Mouse (Mus musculus): ENCODE data around the gene Rreb1.
A peak's percentile ranks its signal among the peaks of the same experiment; 100 is the strongest.

Rreb1 gene

DNA sequence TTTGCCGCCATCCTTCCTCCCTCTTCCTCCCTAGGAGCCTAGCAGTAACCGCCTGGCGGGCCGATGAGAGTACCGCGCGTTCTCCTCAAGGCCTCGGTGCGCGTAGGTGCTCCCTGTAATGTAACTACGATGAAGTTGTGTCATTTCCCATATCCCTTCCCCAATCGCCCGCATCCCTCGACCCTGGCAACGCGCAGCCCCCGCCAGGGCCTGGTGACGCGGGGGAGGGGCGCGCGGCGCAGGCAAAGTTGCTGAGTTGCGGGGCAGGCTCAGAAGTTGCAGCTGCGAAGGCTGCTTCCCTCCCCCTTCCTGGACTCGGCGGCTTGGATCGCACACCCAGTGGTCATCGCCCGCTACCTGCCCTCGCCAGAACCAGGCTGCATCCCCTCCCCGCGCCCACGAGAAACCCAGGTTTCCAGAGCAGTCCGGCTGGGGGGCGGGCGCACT, at the start of gene Rreb1:
Rreb1 (plus strand) TSS at position 254 of the 447 bp plus-strand sequence.
- peak in 1 of 2 experiments; percentile 19 for DNase-seq (ENCODE audit: low spot score in 2 of 2)

DNA sequence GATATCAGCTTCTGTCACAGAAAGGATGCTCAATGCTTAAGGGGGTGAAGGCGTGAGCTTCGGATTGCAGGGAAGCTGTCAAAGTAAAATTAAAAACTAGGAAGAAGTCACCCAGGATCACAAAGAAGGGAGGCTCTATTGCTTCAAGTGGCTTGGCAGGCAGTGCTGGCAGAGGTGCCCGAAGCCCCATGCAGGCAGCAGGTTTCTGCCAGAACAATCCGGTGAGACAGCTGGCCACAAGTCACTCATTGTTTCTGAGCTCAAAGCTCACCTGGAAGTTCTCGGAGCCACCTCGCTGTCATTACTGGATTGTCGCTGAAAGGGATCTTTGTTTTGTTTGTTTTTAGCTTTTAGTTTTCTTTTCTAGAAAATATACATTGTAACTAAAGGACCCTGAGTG, 49.6 kb upstream of the Rreb1 start:
- no peak for DNase-seq (ENCODE audit: low spot score in 2 of 2)

DNA sequence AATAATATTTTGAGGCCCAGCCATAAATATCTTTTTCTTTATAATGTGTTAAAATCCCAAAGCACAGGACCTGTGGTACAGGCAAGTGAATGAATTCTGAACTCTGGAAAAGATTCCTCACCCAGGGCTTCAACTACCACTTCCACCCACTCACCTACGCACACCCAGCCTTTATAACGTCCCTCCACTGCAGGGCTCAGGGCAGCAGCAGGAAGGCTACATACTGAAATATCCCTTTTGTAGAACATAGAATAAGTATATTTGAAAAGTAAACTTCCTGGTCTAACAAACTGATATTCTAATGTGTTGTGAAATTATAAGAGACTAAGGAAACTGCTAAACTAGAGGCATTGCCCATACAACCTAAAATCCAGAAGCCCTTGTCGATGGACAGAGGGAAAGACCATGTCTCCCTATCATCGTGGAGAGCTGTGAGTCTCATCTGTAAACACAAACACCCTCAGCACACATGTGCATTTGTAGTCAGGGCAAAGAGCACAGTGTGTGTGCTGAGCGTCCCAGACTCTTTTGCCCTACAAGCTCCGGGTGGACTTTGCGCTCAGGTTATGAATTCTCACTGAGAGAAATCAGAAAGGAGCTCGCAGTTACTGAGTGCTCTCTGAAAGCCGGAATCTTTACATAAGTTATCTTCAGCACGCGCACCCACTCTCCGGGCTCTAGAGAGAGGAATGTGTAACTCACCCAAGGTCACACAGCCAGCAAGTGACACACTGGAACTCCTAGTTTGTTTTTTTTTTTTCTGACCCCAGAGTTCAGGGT, 46.1 kb upstream of the Rreb1 start:
- DNase-seq (ENCODE audit: low spot score in 2 of 2): no peak

DNA sequence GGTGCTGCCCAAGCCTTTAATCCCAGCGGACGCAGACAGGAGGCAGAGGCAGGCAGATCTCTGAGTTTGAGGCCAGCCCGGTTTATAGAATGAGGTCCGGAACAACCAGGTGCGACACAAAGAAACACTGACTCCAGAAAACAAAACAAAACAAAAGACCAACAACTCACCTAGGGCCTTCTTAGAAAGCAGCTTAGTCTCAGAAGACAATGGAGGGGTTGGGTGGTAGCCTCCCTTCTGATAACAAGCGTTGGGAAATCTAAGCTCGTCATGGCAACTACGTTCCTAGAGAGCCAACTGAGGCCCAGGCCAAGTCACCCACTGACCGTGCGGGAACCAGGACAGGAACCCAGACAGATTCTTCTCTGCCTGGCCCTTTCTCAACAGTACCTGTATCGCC, 43.7 kb upstream of the Rreb1 start:
- no peak for DNase-seq (ENCODE audit: low spot score in 2 of 2)

DNA sequence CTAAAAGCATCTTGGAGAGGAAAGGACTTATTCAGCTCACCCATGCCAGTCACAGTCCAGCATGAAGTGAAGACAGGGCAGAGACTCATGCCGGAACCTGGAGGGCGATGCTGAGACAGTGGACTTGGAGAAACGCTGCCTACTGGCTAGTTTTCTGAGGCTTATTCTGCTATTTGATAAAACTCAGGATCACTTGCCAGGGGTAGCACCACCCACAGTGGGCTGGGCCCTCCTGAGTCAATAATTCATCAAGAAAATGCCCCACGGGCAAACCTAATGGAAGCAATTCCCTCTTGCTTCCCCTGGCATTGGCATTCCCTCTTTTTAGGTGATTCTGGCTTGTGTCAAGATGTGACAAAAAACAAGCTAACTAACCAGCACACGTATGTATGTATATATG, 38.1 kb upstream of the Rreb1 start:
- no peak for DNase-seq (ENCODE audit: low spot score in 2 of 2)

DNA sequence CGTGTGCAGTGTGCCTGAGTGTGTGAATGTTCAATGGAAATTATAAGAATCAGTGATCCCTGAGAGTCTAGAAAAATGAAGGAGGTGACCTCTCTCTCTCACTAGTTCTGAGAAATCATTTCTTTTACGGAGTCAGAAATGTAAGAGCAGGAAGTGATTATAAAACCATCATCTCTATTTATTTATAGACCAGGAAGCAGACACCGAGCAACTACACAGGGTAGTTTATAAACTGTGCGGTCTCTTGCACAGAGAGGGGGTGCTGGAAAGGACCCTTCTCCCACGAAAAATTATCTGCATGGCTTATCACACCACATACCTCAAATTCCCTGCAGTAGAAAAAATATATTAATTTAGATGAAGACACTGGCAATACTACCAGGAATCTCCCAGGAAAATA, 37.4 kb upstream of the Rreb1 start:
- DNase-seq (ENCODE audit: low spot score in 2 of 2): no peak

DNA sequence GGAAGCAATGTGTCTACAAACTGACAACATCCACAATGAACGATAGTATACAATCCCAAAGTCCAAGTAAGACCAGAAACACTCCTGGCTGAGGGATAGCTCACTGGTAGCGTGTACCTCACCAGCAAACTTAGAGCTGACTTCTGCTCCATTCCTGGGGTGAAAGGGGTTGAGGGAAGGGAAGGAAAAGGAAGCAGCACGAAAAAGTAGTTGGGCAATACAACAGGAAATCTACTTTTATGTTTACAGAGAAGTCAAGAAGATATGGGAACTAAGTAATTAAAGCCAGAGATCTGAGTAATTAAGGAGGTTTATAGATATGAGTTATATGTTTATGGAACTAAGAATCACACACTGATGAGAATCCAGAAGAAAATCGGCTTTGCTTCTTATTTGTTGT, 36.0 kb upstream of the Rreb1 start:
- no peak for DNase-seq (ENCODE audit: low spot score in 2 of 2)

DNA sequence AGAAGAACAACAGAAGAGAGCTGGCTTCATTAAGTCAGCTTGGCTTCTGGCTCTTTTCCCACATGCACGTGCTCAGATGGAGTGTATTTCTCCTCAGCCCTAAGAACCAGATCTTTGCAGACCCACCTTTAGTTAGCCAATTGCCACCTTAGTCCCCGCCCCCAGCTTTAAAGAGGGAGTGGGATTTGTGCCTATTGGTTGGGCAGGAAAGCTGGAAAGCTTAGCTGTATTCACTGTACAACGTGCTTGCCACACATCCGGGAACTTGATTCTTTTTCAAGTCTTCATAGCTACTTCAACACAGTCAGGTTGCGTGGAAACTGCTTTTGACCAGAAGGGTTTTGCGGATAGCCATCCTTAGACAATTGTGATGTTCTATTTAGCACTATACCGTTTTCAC, 30.7 kb upstream of the Rreb1 start:
- DNase-seq (ENCODE audit: low spot score in 2 of 2): no peak

DNA sequence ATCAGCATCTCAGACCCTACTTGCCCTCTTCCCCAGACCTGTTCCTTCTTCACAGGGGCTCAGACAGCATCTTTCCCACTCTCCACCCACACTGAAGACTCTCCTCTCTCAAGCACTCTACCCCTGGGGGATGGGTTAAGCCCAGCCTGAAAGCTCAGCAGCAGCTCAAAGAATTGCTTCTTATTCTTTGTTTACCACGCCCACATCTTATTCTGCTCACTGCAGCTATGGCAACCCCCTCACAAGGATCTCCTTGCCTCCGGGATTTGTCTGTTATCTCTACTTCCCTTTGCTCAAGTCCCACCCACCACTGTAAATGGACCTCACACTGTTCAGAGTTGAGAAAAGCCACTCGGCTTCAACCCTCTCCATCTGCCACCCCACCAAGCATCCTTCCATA, 28.7 kb upstream of the Rreb1 start:
- DNase-seq (ENCODE audit: low spot score in 2 of 2): no peak

DNA sequence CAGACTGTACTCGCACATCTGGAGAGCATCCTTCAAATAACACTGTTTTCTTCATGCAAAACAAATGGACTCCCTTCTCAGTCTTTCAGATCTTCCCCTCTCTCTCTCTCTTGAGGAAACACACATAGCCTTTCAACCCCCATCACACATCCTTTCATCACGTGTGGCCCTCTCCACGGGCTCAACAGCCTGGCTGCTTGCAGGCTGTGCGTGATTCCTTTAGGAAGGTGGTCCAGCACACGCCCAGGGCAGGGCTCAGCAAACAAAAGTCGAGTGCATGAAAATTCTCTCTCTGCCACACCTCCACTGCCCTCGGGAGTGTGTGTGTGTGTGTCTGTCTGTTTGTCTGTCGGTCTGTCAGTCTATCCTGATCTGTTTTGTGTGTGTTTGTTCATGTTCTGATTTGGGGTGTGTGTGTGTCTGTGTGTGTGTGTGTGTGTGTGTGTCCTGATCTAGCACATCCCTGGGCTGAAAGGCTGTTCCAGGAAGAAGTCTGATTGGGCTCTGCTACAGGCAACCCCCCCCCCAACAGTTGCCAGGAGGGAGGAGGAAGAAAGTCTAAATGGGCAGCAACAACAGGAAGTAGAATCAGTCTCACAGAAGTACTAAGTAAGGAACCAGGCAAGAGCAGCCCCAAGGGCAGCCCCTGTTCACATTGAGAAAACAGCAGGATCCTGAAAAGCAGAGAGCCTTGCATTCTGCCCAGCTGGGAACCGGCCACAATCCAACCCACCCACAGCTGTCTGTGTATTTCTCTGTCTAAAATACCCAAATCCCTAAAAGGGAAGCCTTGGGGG, 26.8 kb upstream of the Rreb1 start:
- peak; percentile 36 to 56 for DNase-seq (ENCODE audit: low spot score in 2 of 2)

DNA sequence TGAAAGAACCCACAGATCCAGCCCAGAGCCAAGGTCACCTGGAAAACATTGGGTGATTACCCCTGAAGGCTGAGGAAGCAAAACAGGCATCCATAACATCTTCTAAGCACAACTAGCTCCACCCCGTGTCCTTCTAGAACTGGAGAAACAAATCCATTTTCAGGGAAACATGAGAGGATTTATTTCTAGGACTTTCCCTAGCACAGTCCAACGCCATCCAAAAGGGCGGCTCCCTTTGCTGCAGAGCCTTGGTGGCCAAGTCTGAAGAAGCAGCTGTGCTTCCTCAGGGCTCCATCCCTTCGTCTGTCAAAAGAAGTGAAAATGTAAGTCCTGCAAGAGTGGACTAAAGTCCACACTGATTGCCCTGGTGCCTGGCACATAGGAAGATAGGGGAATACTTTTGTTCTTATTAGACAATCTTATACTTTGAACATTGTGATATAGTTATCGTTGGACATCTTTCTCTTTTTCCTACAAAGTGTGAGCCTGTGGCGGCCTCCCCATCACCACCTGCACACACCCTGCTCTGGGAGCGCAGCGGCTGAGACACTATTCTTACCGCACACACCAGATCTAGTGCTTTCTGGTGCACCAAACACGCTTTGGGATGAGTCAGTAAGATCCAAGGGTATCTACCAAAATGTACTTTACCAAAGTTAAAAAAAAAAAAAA, 18.7 kb upstream of the Rreb1 start:
- no peak for DNase-seq (ENCODE audit: low spot score in 2 of 2)

DNA sequence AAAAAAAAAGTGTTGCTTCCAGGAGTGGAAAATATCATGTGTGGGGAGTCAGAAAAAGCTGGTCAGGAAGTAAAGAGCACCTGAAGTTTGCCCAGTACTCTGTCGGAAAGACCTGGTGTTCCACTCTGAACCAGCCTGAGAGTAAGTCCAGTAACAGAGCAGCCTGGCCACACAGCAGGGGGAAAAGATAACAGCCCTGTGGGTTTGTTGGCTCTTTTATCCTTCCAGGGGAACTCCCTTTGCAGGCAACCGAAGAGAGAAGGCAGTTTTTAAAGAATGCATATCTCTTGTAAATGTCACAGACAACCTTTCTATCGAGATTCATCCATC, 18.2 kb upstream of the Rreb1 start:
- DNase-seq (ENCODE audit: low spot score in 2 of 2): no peak

DNA sequence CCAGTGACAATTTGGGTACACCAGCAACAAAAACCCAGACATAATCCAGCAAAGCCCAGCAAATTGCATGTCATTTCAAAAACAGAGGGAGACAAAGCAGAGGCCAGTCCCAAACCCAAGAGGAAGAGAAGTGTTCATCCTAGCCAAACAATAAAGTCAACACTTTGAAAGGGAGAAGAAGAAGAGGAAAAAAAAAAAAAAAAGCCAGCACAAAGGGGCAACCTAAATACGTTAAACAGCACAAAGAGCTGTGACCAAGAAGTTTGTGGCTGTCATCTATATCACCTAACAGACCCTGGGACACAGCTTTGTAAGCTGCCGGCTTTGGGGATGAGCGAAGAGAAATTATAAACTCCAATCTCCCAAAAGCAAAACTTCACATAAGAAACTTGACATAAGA, 17.8 kb upstream of the Rreb1 start:
- DNase-seq (ENCODE audit: low spot score in 2 of 2): no peak

DNA sequence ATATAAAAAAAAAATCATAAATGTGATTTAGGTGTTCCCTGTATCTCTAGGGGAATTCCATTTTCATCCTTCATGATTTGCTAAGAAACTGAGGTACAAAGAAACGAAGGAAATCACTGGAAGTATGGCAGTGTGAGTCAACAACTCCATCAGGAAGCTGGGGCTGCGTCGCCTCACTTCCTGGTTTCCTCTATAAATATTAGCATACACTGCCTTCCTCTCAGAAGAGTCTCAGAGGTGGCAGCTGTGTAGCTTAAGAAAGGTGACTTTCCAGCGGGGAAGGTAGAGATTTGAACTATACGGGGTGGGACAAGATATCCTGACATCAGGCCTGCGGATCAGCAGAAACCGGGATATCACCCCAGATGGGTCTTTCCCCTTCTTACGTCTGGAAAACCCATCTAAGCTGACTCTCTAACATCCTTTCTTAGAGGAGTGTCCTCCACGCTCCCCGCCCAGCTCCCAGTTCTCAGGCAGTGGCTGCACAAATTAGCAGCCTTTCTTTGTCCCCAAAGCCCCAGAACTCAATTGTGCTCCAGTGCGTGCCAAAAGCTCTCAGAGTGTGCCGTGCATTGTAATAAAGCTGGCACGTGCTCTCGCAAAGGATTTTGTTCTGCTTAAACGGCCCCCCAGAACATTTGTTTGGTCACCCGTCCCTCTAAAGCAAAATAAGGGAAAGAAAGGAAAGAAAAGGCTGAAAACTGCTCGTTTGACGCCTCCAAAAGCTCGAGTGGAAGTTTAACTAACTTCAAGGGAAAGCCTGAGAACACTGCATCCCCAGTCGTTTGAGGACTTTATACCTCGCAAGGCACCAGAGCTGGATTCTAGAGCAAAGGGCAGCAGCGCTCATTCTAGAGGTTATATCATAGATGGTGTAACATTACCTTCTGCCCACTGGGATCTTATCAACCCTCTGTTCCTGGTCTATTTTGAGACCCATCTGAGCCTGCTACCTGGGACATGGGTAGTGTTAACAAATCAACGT, 17.0 kb upstream of the Rreb1 start:
- DNase-seq (ENCODE audit: low spot score in 2 of 2): no peak

DNA sequence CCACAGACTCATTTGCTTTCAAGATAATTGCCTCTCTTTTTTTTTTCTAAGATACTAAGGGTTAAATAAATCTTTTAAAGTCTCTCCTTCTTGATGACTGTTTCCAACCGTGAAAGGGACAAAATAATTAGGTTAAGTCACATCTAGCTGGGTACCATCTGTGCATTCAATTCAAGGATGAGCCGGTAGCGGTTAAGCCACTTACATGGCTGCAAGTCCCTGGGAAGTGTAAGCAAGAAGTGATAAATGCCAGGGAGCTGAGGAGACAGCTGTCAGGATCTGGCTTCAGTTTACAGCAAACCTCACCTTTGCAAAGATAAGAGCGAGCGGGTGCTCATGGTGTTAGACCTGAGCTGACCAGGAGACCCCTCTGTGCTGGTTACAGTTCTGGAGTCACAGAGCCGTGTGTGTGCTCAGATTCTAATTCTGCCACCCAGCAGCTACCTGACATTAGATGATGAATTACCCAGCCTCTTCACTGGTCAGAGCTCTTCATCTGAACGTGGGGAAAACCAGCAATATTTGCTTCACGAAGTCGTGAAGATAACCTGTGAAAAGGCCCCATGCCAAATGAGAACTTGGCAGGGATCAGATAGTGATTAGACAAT, 14.3 kb upstream of the Rreb1 start:
- no peak for DNase-seq (ENCODE audit: low spot score in 2 of 2)

DNA sequence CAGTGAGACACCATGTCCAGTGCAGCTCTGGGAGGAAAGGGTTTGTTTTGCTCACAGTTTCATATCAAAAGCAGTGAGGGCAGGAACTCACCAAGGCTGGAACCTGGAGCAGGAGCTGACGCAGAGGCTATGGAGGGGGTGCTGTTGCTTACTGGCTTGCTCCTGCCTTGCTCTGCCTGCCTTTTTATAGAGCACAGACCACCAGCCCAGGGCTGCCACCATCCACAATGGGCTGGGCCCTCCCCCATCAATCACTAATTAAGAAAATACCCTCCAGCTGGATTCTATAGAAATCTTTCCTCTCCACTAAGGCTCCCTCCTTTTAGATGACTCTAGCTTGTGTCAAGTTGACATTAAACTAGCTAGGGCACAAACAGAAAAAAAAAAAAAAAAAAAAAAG, 8.4 kb upstream of the Rreb1 start:
- no peak for DNase-seq (ENCODE audit: low spot score in 2 of 2)

DNA sequence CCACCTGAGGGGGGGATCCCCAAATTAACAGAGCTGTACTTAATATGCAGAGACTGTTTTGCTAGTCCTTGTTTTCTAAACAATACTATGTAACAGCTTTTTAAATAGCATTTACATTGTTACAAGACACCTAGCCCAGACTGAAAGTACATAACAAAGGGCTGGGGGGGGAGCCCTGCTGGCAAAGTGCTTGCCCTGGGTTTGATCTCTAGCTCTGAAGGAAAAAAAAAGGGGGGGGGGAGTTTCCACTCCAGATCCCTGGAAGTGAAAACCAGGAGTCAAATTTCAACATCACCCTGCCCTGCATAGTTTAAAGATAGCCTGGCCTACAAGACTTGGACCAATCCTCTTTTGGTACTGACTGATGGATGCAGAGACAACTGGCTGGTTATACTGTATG, 4.7 kb upstream of the Rreb1 start:
- DNase-seq (ENCODE audit: low spot score in 2 of 2): no peak

DNA sequence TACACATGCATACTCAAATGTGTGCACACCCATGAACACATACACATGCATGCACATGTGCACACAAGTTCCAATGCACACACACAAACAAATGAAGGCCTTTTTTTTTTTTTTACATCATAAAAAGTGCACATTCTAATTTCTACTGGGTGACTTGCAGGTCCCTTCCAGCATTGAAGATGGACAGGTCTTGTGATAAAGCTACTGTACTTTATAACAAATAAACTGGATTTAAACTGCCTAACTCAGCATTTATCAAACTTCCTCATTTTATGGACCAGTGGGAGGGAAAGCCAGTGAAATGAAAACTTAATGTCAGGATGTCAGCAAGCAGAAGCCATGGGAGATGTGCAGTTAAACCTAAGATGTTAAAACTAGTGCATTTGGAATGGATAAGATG, 1.5 kb upstream of the Rreb1 start:
- no peak for DNase-seq (ENCODE audit: low spot score in 2 of 2)

DNA sequence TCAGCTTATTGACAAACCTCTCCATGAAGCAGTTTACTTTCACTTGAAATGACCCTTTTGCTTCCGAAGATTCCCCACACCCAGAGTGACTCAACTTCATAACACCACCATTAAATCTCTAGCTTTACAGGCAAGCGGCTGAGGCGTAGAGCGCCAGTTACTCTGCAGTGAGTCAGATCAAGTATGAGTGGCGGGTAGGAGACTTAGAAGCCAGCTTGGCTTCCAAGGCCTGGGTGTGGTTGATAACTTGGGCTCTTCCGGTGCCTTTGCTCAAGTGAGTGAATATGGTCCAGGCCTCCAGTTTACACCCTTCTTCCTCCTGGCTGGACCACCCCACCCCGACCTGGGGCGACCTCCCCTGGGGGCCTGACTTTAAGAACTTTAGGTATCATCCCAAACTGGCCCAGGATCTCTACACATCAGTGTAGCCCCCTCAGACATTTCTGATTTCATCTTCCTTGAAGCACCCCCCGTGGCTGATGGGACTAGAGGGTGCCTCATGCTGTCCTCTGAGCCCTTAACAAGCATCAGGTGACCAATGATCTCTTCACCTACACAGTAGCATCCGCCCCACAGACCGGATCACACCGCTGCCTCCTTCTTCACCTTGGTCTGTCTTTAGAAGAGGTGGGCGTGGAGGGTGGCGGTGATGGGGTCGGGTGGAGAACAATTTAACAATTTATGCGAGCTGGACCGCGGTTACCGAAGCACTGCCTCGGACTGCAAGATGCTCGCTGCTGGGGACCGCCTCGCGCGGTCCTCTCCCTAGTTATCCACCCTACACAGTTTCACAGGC, 651 bp upstream of the Rreb1 start:
- peak in 1 of 2 experiments; percentile 4 for DNase-seq (ENCODE audit: low spot score in 2 of 2)

DNA sequence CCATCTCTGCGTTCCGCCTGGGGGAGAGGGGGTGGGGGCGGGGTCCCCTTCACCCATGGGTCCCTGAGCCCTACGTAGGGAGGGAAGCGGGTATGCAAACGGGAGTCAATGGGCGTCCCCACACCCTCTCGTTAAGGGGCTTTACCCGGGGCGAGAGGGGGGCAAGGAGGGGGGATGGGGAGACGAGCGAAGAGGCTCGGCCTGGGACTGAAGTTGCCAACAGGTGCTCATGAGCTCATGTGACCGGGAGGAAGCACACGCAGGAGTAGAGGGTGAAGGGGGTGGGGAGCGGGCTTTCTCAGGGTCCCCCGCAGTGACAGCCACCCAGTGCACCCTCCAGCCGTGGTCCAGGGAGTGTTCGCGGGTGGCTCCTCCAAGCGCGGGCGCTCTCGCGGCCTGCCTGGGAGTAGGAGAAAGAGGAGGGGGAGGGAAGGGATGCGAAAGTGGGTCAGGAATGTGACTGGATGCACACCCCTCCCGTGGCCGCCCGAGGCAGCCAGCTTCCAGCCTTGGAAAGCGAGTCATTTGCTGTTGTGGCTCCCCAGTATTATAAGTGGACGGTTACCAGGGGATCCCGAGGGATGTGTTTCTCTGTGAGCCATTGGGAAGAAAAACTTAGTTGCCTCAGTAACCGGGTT, 513 bp downstream of the Rreb1 start:
- peak in 1 of 2 experiments; percentile 25 for DNase-seq (ENCODE audit: low spot score in 2 of 2)
